Mouse (Mus musculus) heart, embryonic 13.5 days (tissue): ENCODE data around the gene Myzap. TPM values are rescaled to one million over a fixed set of nuclear protein-coding genes. Genes with fewer than 3 reads are reported as not detected.

Experiments used
- ATAC-seq: fragments of 200-750 bp; cut with Nextera tagmentation; 2 replicates; pipeline ENCODE4 v1.8.0; 2017; ENCODE audit warnings: moderate TSS enrichment; ENCODE audit not compliant: insufficient number of reproducible peaks, low FRiP score, low TSS enrichment; ENCODE audit errors: extremely low read depth
- H3K27ac ChIP-seq: fragments of 300-500 bp; sonication (generic); replicated peaks from 2 replicates; pipeline ENCODE4 v1.5.1; 2015; ENCODE audit warnings: moderate library complexity, mild to moderate bottlenecking, inconsistent platforms
- H3K27me3 ChIP-seq: fragments of 300-500 bp; sonication (generic); replicated peaks from 2 replicates; pipeline ENCODE4 v1.6.1; 2015; ENCODE audit warnings: mild to moderate bottlenecking, inconsistent platforms
- H3K36me3 ChIP-seq: fragments of 300-500 bp; sonication (generic); 2 replicates; pipeline ENCODE4 v1.6.1; 2015; ENCODE audit warnings: mild to moderate bottlenecking, inconsistent platforms
- H3K4me1 ChIP-seq: fragments of 300-500 bp; sonication (generic); 2 replicates; pipeline ENCODE4 v1.6.1; 2015; ENCODE audit warnings: inconsistent platforms
- H3K4me2 ChIP-seq: fragments of 300-500 bp; sonication (generic); 2 replicates; pipeline ENCODE4 v1.6.1; 2015; ENCODE audit warnings: inconsistent platforms, mild to moderate bottlenecking, moderate library complexity
- H3K4me3 ChIP-seq: fragments of 300-500 bp; sonication (generic); 2 replicates; pipeline ENCODE4 v1.5.1; 2015; ENCODE audit warnings: moderate library complexity, mild to moderate bottlenecking, inconsistent platforms
- H3K9ac ChIP-seq: fragments of 300-500 bp; sonication (generic); 2 replicates; pipeline ENCODE4 v1.6.1; 2015; ENCODE audit warnings: inconsistent platforms, mild to moderate bottlenecking, moderate library complexity
- H3K9me3 ChIP-seq: fragments of 300-500 bp; sonication (generic); 2 replicates; pipeline ENCODE4 v1.6.1; 2016; ENCODE audit warnings: inconsistent platforms
- WGBS: fragments of 180-500 bp; shearing (Covaris S2); methylation state at CpG from one replicate; pipeline ENCODE4 v1.1.7; 2015; ENCODE audit warnings: mixed read lengths; 5-methylcytosine and 5-hydroxymethylcytosine counted together
- polyA plus RNA-seq: library from polyadenylated mRNA; unstranded; fragments of >200 nt; fragmentation: Nextera tagmentation; extraction: Ambion mirVana; gene quantifications from 2 replicates; pipeline ENCODE4 v1.2.1, GENCODE M21; 2015

Myzap gene
- polyA plus RNA-seq, 1 experiment from 2014 or later: 72.1 TPM

- H3K9me3 ChIP-seq: peaks cover 3% of the 10 kb centered on the region; the same call in 1 of the 2 replicates
- no peaks in the 10 kb centered on the region for H3K27me3 ChIP-seq
- no peak overlapping the region for H3K9ac ChIP-seq
- WGBS: 90% methylated on average over 7 of the region's 7 CpGs
- no peak overlapping the region for H3K27ac ChIP-seq
- no peak for ATAC-seq
- H3K36me3 ChIP-seq: peaks cover 97% of the 10 kb centered on the region
- H3K4me2 ChIP-seq: no peak overlapping the region
- H3K4me1 ChIP-seq: peaks cover 36% of the 10 kb centered on the region
- no peak overlapping the region for H3K4me3 ChIP-seq
These were observed 113.6 kb downstream of the Myzap start for GRCm38 (mm10) chr9:71478596-71478995.

DNA sequence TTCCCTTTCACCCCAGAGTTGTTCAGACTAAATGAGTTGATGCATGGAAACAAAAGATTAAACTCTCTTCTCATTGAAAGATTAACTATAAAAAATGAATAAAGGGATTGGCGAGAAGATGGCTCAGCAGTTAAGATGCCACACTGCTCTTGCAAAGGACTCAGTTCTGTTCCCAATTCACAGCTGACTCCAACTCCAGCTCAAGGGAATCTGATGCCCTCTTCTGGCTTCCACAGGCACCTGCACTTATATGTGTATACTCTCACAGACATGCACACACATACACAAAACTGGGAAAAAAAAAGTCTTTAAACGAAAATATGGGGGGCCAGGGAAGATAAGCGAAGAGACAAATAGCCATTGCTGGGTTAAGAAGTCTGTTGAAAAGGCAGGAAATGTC is 115.6 kb downstream of the Myzap start:
- no peak overlapping the region for H3K27ac ChIP-seq
- no peak for ATAC-seq
- peaks cover 81% of the 10 kb centered on the region for H3K36me3 ChIP-seq
- H3K4me2 ChIP-seq: no peak overlapping the region
- H3K4me3 ChIP-seq: no peak overlapping the region
- H3K4me1 ChIP-seq: peaks cover 26% of the 10 kb centered on the region
- WGBS: 97% methylated on average over 3 of the region's 3 CpGs
- H3K27me3 ChIP-seq: no peaks in the 10 kb centered on the region
- no peak overlapping the region for H3K9ac ChIP-seq
- peaks cover 3% of the 10 kb centered on the region; the same call in 1 of the 2 replicates for H3K9me3 ChIP-seq

DNA sequence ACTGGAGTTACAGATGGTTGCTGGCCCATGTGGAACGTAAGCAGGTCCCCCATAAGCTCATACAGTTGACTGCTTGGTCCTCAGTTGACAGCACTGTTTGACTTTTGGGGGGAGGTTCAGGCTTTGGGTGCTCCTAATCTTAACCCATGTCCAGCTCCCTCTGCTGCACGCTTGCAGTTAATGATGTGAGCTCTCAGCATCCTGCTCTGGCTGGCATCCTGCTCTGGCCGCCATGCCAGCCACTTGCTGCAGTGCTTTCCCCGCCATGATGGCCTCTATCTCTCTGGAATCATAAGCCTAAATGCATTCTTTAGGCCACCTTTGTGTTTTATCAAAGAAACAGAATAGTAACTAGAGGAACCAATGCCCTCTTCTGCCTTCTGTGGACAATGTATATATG is 116.6 kb downstream of the Myzap start:
- H3K27me3 ChIP-seq: no peaks in the 10 kb centered on the region
- H3K4me3 ChIP-seq: no peak overlapping the region
- no peak overlapping the region for H3K4me2 ChIP-seq
- peaks cover 3% of the 10 kb centered on the region; the same call in 1 of the 2 replicates for H3K9me3 ChIP-seq
- peaks cover 71% of the 10 kb centered on the region for H3K36me3 ChIP-seq
- ATAC-seq: no peak
- H3K9ac ChIP-seq: no peak overlapping the region
- 91% methylated on average over 4 of the region's 4 CpGs for WGBS
- H3K27ac ChIP-seq: no peak overlapping the region
- H3K4me1 ChIP-seq: peaks cover 15% of the 10 kb centered on the region

- WGBS: 44% methylated on average over 4 of the region's 4 CpGs
These were observed 124.7 kb downstream of the Myzap start for GRCm38 (mm10) chr9:71467434-71467833.

GRCm38 (mm10) chr9:71466111-71466510 is 126.0 kb downstream of the Myzap start:
- ATAC-seq: no peak
- WGBS: 75% methylated on average over 3 of the region's 3 CpGs
- Histone ChIP-seq H3K9me3 (no peaks in the 10 kb centered on the region), H3K4me2 (no peak overlapping the region), H3K4me3 (no peak overlapping the region), H3K9ac (no peak overlapping the region), H3K4me1 (peaks cover 12% of the 10 kb centered on the region), H3K36me3 (no peaks in the 10 kb centered on the region), H3K27ac (no peak overlapping the region), H3K27me3 (no peaks in the 10 kb centered on the region)

More at GRCm38 (mm10) chr9:71467434-71467833, 124.7 kb downstream of the Myzap start:
- no peak overlapping the region for H3K4me2 ChIP-seq
- H3K4me1 ChIP-seq: peaks cover 12% of the 10 kb centered on the region
- no peaks in the 10 kb centered on the region for H3K36me3 ChIP-seq
- no peak overlapping the region for H3K9ac ChIP-seq
- H3K27ac ChIP-seq: no peak overlapping the region; the same call in 1 of the 2 replicates
- no peak overlapping the region for H3K4me3 ChIP-seq
- H3K27me3 ChIP-seq: no peaks in the 10 kb centered on the region
- ATAC-seq: no peak
- no peaks in the 10 kb centered on the region for H3K9me3 ChIP-seq

DNA sequence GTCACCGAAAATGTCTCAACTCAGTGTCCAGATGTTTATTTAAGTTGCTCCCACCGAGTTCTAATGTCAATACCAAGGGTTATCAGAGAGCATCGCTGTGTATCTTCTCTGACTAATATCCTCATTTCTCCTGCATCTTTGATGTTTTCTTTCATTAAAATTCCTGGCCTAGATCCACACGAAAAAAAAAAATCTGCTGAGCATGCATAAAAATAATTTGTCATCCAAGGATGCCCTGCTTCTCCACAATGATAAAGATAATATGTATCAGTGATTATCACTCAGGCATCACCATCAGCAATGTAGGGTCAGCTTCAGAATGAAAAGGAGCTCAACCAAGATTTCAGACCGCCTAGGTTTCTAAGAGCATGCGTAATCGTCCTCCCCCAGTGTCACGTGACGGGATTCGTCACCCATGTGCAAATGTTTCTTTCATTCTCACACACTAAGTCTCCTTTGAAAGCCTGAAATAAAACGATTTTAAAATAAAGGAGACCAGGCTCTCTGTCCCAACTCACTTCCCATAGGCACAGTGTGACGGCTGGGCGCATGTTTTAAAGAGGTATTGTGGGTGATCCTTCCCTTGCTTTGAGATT is 129.0 kb downstream of the Myzap start:
- ATAC-seq: no peak
- Histone ChIP-seq H3K4me3 (no peak overlapping the region), H3K9me3 (no peaks in the 10 kb centered on the region), H3K4me2 (no peak overlapping the region), H3K27ac (no peak overlapping the region), H3K27me3 (no peaks in the 10 kb centered on the region), H3K36me3 (no peaks in the 10 kb centered on the region), H3K9ac (no peak overlapping the region), H3K4me1 (peaks cover 11% of the 10 kb centered on the region)
- WGBS: 61% methylated on average over 13 of the region's 13 CpGs

DNA sequence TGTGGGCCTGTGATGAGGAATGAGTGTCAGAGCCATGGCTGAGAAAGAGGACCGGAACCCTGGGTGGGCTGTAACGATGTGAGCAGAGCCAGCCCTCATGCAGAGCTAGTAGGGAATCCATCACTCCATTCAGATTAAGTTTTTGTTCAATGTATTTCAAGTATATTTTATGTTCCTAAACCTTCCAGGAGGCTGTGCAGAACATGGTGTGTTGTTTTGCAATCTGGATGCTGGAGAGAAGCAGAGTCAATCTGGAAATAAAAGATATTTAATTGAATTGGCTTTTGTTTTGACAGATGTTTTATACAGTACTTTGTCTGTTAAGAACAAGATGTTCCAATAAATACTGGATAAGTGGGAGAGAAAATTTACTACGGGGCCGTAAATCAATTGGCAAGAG is 135.4 kb downstream of the Myzap start:
- no peak overlapping the region for H3K4me2 ChIP-seq
- H3K9me3 ChIP-seq: no peaks in the 10 kb centered on the region
- 80% methylated on average over 4 of the region's 4 CpGs for WGBS
- peaks cover 12% of the 10 kb centered on the region for H3K4me1 ChIP-seq
- no peak overlapping the region for H3K9ac ChIP-seq
- H3K27me3 ChIP-seq: peaks cover 5% of the 10 kb centered on the region; the same call in 1 of the 2 replicates
- H3K27ac ChIP-seq: no peak overlapping the region
- H3K4me3 ChIP-seq: no peak overlapping the region
- H3K36me3 ChIP-seq: no peaks in the 10 kb centered on the region
- ATAC-seq: no peak

Other genes starting within 250 kb of the Myzap start
- 356 and 358 TPM in 2 replicates for gene Polr2m, start 106.4 kb downstream of the Myzap start, polyA plus RNA-seq
- gene Cgnl1, start 179.2 kb upstream of the Myzap start, polyA plus RNA-seq: 38.7 and 41.3 TPM in 2 replicates